Mouse (Mus musculus) induced T-regulatory cell, adult 2 months (primary cell): ENCODE results near the gene Rnf141.

Experiments used
- DNase-seq: peaks from one replicate; pipeline ENCODE4 v3.0.0-alpha.2; 2012; ENCODE audit warnings: low read depth

The Rnf141 gene

GRCm38 (mm10) chr7:110843916-110844874 is at the start of gene Rnf141:
Gene Rnf141 (minus strand): TSS chr7:110844457.
- DNase-seq = peak; percentile 98

- DNase-seq = no peak
Observed at GRCm38 (mm10) chr7:110891501-110891986, 47.3 kb upstream of the Rnf141 start.

GRCm38 (mm10) chr7:110881746-110882333 is 37.6 kb upstream of the Rnf141 start:
- DNase-seq = no peak

- no peak for DNase-seq
Observed at GRCm38 (mm10) chr7:110878028-110878427, 33.8 kb upstream of the Rnf141 start.

- DNase-seq = no peak
Observed at GRCm38 (mm10) chr7:110876965-110877364, 32.7 kb upstream of the Rnf141 start.

- no peak for DNase-seq
Observed at GRCm38 (mm10) chr7:110868807-110869206, 24.6 kb upstream of the Rnf141 start.

- DNase-seq = no peak
Observed at GRCm38 (mm10) chr7:110867116-110867515, 22.9 kb upstream of the Rnf141 start.

GRCm38 (mm10) chr7:110866021-110866420 is 21.8 kb upstream of the Rnf141 start:
- no peak for DNase-seq

- no peak for DNase-seq
Observed at GRCm38 (mm10) chr7:110865570-110865969, 21.3 kb upstream of the Rnf141 start.

- DNase-seq = no peak
Observed at GRCm38 (mm10) chr7:110865038-110865437, 20.8 kb upstream of the Rnf141 start.

GRCm38 (mm10) chr7:110862751-110863289 is 18.6 kb upstream of the Rnf141 start, which contains the start of gene Lyve1:
Gene Lyve1 (minus strand): TSS chr7:110863239.
- no peak for DNase-seq

GRCm38 (mm10) chr7:110860129-110860528 is 15.9 kb upstream of the Rnf141 start:
- no peak for DNase-seq

- no peak for DNase-seq
Observed at GRCm38 (mm10) chr7:110855604-110856003, 11.3 kb upstream of the Rnf141 start.

GRCm38 (mm10) chr7:110854927-110855546 is 10.8 kb upstream of the Rnf141 start:
- DNase-seq = no peak

- DNase-seq = no peak
Observed at GRCm38 (mm10) chr7:110854519-110854918, 10.3 kb upstream of the Rnf141 start.

- DNase-seq = no peak
Observed at GRCm38 (mm10) chr7:110853611-110854010, 9.4 kb upstream of the Rnf141 start.

GRCm38 (mm10) chr7:110851541-110852203 is 7.4 kb upstream of the Rnf141 start:
- no peak for DNase-seq

GRCm38 (mm10) chr7:110848371-110848770 is 4.1 kb upstream of the Rnf141 start:
- no peak for DNase-seq

- no peak for DNase-seq
Observed at GRCm38 (mm10) chr7:110847321-110847720, 3.1 kb upstream of the Rnf141 start.

GRCm38 (mm10) chr7:110840332-110840731 is 3.9 kb downstream of the Rnf141 start:
- no peak for DNase-seq

- DNase-seq = no peak
Observed at GRCm38 (mm10) chr7:110834522-110834921, 9.7 kb downstream of the Rnf141 start.

- DNase-seq = no peak
Observed at GRCm38 (mm10) chr7:110834018-110834417, 10.2 kb downstream of the Rnf141 start.
